Mouse (Mus musculus) thymus, postnatal 10 days (tissue): ENCODE results near the gene Parp2.
"Not testable (repeated sequence)": the region's sequence is repeated elsewhere in the genome, so short reads cannot be mapped to it uniquely, and the experiment has no call there.

Experiments
- DNase-seq, 2 experiments: peaks; one replicate each; pipeline ENCODE4 v3.0.0; 2021; ENCODE audit warnings: low spot score in 2 of 2

Gene Parp2

DNA sequence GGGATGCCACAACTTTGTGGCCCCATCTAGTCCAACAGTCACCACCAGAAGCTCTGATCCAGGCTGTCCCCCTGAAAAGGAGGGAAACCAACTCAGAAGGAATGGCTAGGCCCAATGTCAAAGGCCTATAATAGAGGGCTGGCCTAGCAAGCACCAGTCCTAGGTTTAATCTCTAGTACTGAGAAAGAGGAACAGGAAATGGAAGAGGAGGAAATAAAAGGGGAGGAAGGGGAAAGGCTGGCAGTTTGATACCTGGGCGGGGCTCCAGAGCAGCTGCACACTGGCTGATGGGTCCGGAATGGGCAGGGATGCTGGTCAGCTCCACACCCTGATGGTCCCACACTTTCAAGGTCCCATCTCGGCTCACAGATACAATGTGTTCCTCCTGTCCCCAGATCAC is 22.2 kb downstream of the Parp2 start:
- DNase-seq: no peak

DNA sequence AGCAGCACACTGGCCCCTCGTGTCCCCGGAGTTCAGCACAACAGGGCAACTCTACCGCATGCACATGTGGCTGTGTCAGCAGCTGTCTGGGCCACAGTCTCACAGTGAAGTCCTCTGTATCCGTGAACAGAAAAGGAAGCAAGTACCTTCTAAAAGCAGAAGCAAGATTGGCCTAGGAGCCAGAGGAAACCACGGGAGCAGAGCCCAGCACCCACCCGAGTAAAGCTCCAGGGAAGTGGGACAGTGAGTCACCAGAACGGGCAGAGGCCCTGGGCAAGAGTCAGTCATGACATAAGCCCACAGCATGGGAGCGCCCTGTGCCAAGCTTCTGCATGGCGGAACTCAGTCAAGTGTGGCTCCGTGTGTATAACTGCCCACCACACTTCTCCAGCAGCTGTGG is 26.3 kb downstream of the Parp2 start:
- no peak for DNase-seq

DNA sequence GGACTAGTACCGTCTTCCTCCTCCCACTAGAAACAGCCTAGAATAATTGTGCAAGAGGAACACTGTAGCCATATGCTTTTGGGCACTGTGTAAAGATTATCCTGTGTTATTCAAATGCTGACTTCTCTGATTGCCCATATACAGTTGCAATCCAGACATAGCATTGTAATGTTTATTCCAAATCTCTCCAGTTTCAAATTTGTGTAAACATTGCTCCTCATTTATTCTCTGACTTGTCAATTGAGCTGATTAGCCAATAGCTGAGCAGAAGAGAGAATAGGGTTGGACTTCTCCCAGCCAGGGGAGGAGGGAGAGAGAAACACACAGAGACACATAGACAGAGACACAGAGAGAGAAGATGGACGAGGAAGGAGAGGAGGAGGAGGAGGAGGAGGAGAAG is 26.8 kb downstream of the Parp2 start:
- no peak for DNase-seq

DNA sequence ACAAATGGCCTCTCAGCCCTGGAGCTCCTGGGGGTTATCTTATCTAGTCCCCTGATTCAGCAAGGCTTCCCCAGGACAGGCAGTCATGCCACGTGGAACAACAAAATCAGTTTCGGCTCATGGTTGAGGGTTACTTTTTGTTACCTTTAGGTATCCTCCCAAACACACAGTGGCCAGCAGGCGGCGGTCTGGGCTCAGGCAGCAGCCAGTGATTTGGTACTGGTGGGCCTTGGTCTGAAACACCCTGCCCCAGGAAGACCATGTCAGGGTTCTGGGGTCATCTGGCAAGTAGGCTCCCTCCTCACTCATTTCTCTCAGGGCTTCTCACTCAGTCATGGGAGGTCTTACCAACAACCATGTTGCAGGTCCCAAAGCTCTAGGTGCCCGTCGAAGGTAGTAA is 29.6 kb downstream of the Parp2 start:
- no peak for DNase-seq

DNA sequence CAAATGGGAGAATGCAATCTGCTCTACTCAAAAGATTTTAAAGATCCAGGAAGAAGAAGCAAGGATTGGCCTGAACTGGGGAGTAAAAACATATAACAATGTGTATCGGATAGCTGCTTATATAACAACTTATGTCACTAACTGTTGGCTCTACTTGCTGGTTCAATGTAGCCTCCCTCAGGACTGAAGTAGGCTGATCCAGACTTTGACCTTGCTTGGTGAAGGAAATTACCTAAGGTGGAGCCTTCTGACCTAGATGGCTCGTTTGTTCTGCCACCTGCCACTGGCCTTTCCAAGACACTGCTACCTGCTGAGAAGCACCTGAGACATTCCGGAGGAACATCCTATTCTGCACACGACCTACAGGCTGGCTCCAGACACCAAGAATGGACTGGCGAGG is 48.1 kb downstream of the Parp2 start:
- no peak for DNase-seq

DNA sequence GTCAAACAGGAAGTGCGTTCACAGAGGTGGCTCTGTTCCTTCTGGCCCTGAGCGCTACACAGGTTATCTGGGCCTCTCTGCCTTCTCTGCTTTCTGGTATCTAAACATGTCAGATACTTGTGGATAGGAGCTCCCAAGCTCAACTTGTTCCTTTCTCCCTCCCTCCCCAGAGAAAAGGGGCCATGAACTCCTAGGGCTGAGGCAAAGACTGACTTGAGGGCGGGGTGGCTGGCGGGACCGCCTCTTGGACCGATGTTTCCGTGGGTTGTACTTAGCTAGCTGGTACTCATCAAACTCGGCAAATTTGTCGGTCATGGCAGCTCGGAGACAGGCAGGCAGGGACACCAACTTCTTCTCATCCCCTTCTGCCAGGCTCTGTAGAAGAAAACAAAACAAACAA is 55.0 kb downstream of the Parp2 start:
- DNase-seq: no peak

DNA sequence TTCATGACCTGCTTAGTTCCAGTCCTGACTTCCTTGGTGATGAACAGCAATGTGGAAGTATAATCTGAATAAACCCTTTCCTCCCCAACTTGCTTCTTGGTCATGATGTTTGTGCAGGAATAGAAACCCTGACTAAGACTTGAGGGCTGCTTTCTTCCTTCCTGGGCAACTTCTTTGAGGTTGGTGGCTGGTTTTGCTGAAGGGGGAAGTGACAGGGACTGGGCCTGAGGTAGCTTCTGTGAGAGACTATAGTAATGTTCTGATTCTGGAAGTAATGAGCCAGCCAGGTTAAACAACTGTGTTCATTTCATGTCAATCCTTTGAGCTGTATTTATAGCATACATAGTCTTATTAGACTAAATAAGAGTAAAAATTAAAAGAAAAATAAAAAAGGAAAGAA is 57.4 kb downstream of the Parp2 start:
- not testable (repeated sequence) for DNase-seq

DNA sequence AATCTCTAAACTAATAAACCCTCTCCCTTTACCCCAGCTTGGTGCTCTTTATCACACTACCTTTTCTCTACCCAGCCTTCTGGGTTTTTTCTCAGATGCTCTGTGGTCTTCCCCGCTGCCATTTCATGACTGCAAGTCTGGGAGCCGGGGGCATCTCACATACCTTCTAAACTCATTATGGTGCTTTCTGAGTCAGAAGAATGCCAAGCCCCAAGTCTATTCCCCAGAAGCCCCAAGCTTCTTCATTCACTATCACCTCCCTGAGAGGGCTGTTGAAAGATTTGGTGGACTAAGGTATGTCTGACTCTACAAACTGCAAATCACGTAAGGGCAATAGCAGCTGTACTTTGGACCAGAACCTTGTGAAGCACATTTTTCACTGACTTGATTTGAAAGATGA is 59.3 kb downstream of the Parp2 start:
- no peak for DNase-seq

DNA sequence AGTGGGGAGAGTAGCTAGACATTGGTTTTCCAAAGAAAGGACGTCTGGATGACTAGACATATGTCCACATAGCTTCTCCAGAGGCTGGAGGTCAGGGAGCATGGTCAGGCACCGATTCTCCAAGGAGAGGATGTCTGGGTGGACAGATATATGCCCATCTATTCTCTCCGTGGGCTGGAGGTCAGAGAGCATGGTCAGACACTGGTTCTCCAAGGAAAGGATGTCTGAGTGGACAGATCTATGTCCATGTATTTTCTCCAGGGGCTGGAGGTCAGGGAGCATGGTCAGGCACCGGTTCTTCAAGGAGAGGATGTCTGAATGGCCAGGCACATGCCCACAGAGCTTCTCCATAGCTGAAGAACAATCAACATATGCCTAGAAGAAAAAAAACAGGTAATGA is 60.6 kb downstream of the Parp2 start:
- no peak for DNase-seq

DNA sequence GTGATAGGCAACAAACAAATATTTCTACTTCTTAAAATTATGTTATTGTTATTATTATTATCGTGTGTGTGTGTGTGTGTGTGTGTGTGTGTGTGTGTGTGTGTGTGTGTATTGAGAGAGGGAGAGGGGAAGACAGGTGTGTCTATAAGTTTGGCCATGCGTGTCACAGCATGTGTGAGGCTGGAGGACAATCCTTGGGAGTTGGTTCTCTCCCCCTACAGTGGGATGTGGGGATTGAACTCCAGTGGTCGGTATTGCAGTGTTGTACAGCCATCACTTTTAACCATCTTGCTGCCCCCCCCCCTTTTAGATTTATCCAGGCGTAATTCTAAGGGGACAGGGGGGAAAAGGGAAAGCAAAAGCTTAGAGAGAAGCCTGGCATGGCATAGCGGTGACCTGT is 61.0 kb downstream of the Parp2 start:
- no peak for DNase-seq

DNA sequence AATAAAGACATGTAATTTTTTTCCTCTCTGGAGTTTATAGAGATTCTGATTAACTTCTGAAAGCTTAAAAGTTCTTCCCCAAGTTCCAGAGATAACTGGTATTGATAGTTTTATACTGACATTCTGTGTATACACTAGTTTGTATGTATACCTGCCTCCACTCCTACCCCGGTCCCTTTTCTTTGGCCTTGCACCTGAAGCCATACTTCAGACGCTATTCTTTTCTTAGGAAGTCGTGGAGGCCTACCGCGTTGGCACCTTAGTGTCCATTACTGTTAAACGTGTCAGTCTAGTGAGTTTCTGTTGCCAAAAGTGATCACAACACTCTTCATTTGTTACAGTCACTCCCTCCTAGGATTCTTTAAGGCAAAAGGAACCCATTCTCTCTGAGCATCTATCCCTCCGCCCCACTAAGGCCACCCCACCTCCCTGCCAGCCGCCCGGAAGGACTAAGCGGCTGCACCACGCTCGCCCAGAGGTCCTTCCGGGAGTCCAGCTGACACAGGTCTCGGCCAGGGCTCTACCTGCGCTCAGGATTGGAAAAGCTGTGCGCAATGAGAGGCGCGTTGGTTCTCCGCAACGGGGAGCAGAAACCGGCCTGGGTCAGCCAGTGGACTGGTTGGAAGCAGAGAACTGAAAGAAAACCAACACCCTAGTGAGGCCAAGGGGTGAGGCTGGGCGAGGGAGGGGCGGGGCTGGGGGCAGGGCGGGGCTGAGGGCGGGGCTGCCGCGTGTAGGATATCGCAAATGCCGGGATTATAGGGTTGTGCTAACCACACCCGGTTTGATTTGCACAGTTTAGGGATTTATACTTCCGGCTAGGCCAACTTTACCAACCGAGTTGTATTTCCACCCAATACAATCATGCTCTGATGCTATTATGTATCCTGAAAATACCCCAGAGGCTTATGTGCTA is 62.5 kb downstream of the Parp2 start, which contains the start of gene Tep1:
Gene Tep1 (minus strand): TSS at position 672 of the 916 bp plus-strand sequence.
- peak; percentile 31 to 49 for DNase-seq

DNA sequence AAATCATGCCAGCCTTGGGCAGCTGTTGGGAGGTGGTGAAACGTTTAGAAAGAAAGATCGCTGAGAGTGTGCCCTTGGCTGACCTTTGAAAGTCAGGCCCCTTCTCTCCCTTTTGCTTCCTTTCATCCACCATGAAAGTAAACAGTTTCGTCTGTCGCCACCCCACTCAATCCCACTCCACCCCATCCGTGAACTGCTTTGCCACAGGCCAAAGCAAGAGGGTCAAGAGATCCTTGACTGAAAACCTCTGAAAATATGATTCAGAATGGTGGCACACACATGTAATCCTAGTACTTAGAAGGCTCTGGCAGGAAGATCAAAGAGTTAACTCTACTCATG is 63.1 kb downstream of the Parp2 start:
- DNase-seq: no peak
